Mouse (Mus musculus): ENCODE data around the gene Anks3.

Anks3 gene

DNA sequence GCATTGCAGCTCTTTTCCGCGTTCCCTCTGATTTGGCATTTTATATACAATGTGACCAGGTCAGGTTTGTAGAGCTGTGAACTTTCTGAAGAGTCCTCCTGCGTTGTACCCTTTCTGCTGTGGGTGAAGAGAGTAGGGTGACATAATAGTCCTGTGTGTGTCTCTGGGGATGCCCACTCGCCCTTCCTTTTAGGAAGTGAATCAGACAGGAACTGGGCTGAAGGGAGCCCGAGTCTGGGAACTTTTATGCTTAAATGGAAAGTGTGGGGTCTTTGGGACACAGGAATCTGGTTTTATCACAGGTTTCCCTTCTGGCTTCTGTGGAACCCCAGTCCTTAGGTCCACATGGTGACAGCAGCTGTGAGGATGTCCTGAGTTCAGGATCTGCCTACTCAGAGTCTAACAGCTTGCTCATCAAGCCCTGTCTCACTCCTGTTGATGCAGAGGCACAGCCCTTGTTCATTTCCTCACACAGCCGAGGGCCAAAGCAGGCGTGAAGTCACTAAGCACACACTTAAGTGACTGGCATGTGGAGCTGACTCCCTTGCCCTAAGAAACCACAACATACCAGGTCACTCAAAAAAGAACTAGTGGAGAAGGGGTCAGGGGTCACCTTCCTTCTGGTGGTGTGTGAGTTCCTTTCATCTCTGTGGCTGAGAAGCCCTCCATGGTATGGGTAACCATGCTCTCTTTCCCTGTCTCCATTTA lies 69.7 kb downstream of the Anks3 start:
- no peak for DNase-seq

DNA sequence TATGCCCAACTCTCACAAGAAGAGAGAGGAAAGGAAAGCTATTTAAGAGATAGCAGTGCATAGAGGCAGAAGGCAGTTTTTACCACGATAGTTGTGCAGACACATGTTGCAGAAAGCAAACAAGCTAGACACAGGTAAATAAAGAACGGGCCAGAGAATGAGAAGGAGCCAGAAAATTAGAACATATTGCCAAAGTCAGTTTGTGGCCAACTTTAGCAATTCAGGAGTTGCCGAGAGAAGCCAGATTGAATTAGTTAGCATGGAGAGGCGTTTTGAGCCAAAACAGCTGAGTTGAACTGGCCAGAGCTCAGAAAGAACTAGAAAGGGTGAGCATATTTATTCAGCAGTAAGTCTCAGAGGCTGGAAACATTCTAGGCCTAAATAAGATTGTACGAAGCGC lies 71.8 kb downstream of the Anks3 start:
- DNase-seq: no peak
